Mouse (Mus musculus) bone marrow macrophage, adult 2 months (primary cell): ENCODE measurements around the gene Serpinb3c. TPM values are rescaled to one million over a fixed set of nuclear protein-coding genes. Genes with fewer than 3 reads are reported as not detected.
"Not testable (repeated sequence)": the region's sequence is repeated elsewhere in the genome, so short reads cannot be mapped to it uniquely, and the experiment has no call there.

ENCODE experiments used
- H3K27ac ChIP-seq: 2 replicates; pipeline ENCODE4 v1.5.1; 2012; ENCODE audit warnings: low read depth, low read length; ENCODE audit not compliant: insufficient read depth
- H3K4me1 ChIP-seq: 2 replicates; pipeline ENCODE4 v1.6.1; 2012; ENCODE audit warnings: low read length; ENCODE audit not compliant: control insufficient read depth, insufficient read depth
- H3K4me3 ChIP-seq: 2 replicates; pipeline ENCODE4 v1.5.1; 2012; ENCODE audit warnings: mild to moderate bottlenecking, low read length, moderate library complexity; ENCODE audit not compliant: insufficient read depth
- polyA plus RNA-seq: library from polyadenylated mRNA; stranded (reverse); fragments of >200 nt; gene quantifications from 2 replicates; pipeline ENCODE4 v1.2.4, GENCODE M21; 2012; ENCODE audit not compliant: missing spikeins, insufficient read depth, insufficient read length

Serpinb3c gene
- not detected in 2 replicates for polyA plus RNA-seq

DNA sequence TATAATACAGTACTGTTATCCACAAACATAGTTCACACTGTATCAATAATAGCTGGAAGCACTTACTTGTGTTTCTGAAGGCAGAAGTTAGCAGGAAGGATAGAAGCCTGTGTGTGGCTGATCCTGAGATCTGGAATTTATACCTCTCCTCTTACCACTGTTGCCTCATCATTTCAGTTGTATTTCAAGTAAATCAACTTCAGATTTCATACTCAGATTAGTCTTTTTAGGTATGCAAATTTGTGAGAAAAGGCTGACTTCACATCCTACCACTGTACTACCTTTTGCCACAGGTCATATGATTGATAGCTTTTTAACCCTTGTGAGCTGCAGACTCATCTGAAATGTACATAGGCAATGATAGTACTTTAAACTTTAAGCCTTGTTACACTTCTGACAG lies at the start of gene Serpinb3c, which contains the start of gene Serpinb3b:
TSS of gene Serpinb3c (minus strand) at position 111 of the 400 bp plus-strand sequence.
TSS of gene Serpinb3b (minus strand) at position 101 of the 400 bp plus-strand sequence.
- not testable (repeated sequence) for H3K27ac ChIP-seq, H3K4me1 ChIP-seq, H3K4me3 ChIP-seq

DNA sequence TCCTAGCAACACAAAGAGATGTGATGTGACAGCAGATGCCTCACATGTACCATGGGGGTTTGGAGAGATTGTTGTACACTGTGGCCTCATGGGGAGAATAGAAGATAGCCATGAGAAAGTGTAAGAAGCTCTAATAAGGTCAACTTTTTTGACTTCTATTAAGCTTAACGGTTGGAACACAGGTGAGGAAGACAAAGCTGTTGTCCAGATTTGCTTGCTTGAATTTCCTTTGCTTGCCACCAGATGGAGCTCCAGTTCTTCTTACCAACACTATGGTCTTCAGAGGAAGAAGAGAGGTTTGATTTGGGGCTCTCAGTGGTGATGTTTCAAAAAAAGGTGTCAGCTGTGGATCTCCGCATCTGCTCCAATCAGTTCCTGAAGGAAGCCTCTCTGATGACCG lies 35.0 kb downstream of the Serpinb3c start:
- H3K4me1 ChIP-seq, H3K4me3 ChIP-seq, H3K27ac ChIP-seq: not testable (repeated sequence)

Other genes with a start within 250 kb of the Serpinb3c start
- not detected in 2 replicates for gene Serpinb3a, start 226.1 kb downstream of the Serpinb3c start, polyA plus RNA-seq
- not detected in 2 replicates for gene Serpinb3d, start 194.9 kb downstream of the Serpinb3c start, polyA plus RNA-seq
- gene Serpinb3b, start within 50 bp of the Serpinb3c start, polyA plus RNA-seq = not detected in 2 replicates
- not detected in 2 replicates for gene Serpinb11, start 82.8 kb upstream of the Serpinb3c start, polyA plus RNA-seq
- gene Serpinb7, start 121.3 kb upstream of the Serpinb3c start, polyA plus RNA-seq = not detected in 2 replicates
- 1.2 and 1.8 TPM in 2 replicates for gene Serpinb2, start 233.1 kb upstream of the Serpinb3c start, polyA plus RNA-seq